Mouse (Mus musculus) left cerebral cortex, adult 11 months (tissue): ENCODE measurements at regions not wholly inside any gene's neighbourhood (a gene's known extent, or its start where the extent isn't known, plus 50 kb on each side); places are given as distances from the start of the nearest gene placed in this dataset.
A peak's percentile ranks its signal among the peaks of the same experiment; 100 is the strongest.

Experiments
- DNase-seq: peaks from one replicate; pipeline ENCODE4 v3.0.0; 2022; ENCODE audit warnings: low spot score

DNA sequence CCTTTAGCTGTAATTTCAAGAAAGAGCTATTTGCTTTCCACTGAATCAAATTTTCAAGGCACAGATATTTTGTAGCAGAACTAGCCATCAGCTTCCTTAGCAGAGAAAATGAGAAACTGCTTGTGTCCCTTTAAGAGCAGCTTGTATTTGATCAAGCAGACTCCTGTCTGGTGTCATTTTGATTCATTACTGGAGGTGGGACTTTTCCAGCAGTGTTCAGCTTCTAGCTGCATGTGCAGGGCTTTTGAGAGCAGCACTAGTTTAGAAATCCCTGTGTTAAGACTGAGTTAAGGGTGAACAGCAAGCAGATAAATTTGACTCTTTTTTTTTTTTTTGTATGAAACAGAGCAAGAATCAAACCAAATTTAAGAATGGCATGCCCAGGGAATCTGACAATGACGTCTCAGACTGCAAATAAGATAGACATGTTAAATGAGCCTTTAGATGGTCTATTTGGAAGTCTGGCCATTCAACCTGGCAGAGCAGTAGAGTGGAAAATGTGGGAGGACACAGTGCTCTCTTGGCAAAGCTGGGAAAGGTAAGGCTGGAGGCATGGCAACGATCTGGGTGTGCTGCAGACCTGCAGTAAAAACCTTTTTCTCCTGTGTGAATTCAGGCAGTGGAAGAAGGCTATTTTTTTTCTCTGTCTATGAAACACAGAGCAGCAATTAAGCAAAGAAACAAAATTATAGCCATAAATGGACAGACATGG is 419.9 kb upstream of the Dmd start:
- no peak for DNase-seq

DNA sequence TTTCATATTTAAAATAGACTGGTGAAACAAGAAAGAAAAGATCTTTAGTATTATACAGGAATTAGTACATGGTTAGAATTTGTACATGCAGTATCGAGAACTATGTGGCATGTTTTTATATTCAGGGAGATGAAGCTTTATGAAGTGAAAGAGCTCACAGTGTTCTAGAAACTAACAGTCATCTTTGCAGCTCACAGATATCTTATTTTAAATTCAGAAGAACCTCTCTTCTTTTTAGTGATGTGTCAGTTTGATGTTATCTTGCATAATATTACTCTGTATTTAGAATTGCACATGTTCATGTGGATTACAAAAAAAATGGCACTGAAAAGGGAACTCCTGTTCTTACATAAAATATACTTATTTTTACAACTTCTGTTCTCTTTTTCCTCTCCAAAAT is 377.1 kb upstream of the Dmd start:
- peak; percentile 3 for DNase-seq

DNA sequence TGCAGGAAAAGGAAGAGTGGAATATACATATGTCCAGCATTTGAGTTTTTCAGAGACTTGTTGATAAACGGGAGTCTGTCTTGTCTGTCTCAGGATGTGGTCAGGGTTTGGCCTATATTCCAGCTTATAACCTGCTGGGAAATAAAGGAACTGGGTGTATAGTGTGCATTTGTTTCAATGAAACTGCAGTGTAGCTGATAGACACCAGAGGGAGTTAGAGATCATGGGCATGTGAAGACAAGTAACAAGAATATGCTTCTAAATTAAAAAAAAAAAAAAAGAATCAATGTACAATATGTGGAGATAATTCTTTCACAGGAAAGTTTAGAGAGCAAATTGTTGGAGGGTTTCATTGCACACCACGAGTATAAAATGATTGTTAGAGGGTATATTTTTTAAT is 335.3 kb upstream of the Dmd start:
- DNase-seq: peak; percentile 2

DNA sequence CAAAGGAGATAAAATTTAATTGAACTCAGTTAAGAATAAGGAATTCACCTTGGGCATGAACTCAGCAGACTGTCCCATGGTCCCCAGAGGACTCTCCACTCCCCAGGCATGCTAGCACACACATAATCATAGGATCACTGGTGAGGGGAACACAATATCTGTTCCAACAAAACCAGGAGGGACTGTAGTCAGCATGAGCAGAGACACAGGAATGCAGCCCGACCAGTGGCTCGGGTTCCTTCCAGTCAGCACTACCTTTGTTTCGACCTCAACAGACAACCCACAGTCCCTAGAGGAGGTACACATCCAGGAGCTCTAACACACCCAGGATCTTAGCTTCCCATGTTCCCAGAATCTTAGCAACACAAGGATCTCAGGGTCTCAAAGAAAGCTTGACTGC is 298.3 kb upstream of the Dmd start:
- no peak for DNase-seq
